Mouse (Mus musculus) c-Kit-positive CD71-positive TER-119-positive erythroid progenitor cells, embryonic 14.5 days (primary cell): ENCODE data around the gene Etv6.
"Not testable (repeated sequence)": the region's sequence is repeated elsewhere in the genome, so short reads cannot be mapped to it uniquely, and the experiment has no call there.

Experiments
- DNase-seq: peaks from one replicate; pipeline ENCODE4 v3.0.0-alpha.2; 2013; ENCODE audit warnings: low spot score

Etv6 gene

GRCm38 (mm10) chr6:134035490-134036405 is at the start of gene Etv6:
Etv6 (plus strand) TSS chr6:134035700.
- DNase-seq, result peak; percentile 47

- no peak for DNase-seq
Measured at GRCm38 (mm10) chr6:133986161-133986560, 49.3 kb upstream of the Etv6 start.

GRCm38 (mm10) chr6:133987068-133987591 is 48.4 kb upstream of the Etv6 start:
- no peak for DNase-seq

GRCm38 (mm10) chr6:133988011-133988410 is 47.5 kb upstream of the Etv6 start:
- no peak for DNase-seq

- no peak for DNase-seq
Measured at GRCm38 (mm10) chr6:133997461-133997860, 38.0 kb upstream of the Etv6 start.

GRCm38 (mm10) chr6:133997935-133998334 is 37.6 kb upstream of the Etv6 start:
- no peak for DNase-seq

GRCm38 (mm10) chr6:134014488-134015110 is 20.9 kb upstream of the Etv6 start:
- not testable (repeated sequence) for DNase-seq

- no peak for DNase-seq
Measured at GRCm38 (mm10) chr6:134018807-134019206, 16.7 kb upstream of the Etv6 start.

GRCm38 (mm10) chr6:134020821-134021220 is 14.7 kb upstream of the Etv6 start:
- DNase-seq, result no peak

GRCm38 (mm10) chr6:134026264-134026663 is 9.2 kb upstream of the Etv6 start:
- no peak for DNase-seq

- no peak for DNase-seq
Measured at GRCm38 (mm10) chr6:134027022-134027421, 8.5 kb upstream of the Etv6 start.

GRCm38 (mm10) chr6:134032451-134032850 is 3.0 kb upstream of the Etv6 start:
- no peak for DNase-seq

GRCm38 (mm10) chr6:134034436-134034835 is 1.1 kb upstream of the Etv6 start:
- DNase-seq, result no peak

GRCm38 (mm10) chr6:134034904-134035489 is 503 bp upstream of the Etv6 start:
- peak; percentile 33 for DNase-seq

GRCm38 (mm10) chr6:134036491-134036911 is 1.0 kb downstream of the Etv6 start:
- peak; percentile 22 for DNase-seq

GRCm38 (mm10) chr6:134036951-134037431 is 1.5 kb downstream of the Etv6 start:
- DNase-seq, result peak; percentile 12

GRCm38 (mm10) chr6:134037960-134038359 is 2.5 kb downstream of the Etv6 start:
- no peak for DNase-seq

GRCm38 (mm10) chr6:134038881-134039280 is 3.4 kb downstream of the Etv6 start:
- DNase-seq, result no peak

- no peak for DNase-seq
Measured at GRCm38 (mm10) chr6:134039351-134039750, 3.9 kb downstream of the Etv6 start.

- no peak for DNase-seq
Measured at GRCm38 (mm10) chr6:134040312-134040711, 4.8 kb downstream of the Etv6 start.

- DNase-seq, result no peak
Measured at GRCm38 (mm10) chr6:134041286-134041685, 5.8 kb downstream of the Etv6 start.

- no peak for DNase-seq
Measured at GRCm38 (mm10) chr6:134041916-134042315, 6.4 kb downstream of the Etv6 start.
